Mouse (Mus musculus): ENCODE measurements around the gene Hist1h3c. TPM values are rescaled to one million over a fixed set of nuclear protein-coding genes. Genes with fewer than 3 reads are reported as not detected.
"Not testable (repeated sequence)": the region's sequence is repeated elsewhere in the genome, so short reads cannot be mapped to it uniquely, and the experiment has no call there.

The Hist1h3c gene
- 801 and 823 TPM in 2 replicates for total RNA-seq (2017)

- ATAC-seq (replicated peaks; ENCODE audit: low read depth, poor library complexity, severe bottlenecking): peak; percentile 61
Observed at GRCm38 (mm10) chr13:23745381-23746161, at the start of gene Hist1h3c. TSS of gene Hist1h3c (minus strand) at chr13:23745602.

- peak; percentile 87 for ATAC-seq (replicated peaks; ENCODE audit: low read depth, poor library complexity, severe bottlenecking)
Observed at GRCm38 (mm10) chr13:23792520-23792919, 47.1 kb upstream of the Hist1h3c start.

- no peak for ATAC-seq (replicated peaks; ENCODE audit: low read depth, poor library complexity, severe bottlenecking)
Observed at GRCm38 (mm10) chr13:23779025-23779424, 33.6 kb upstream of the Hist1h3c start.

- ATAC-seq (replicated peaks; ENCODE audit: low read depth, poor library complexity, severe bottlenecking): no peak
Observed at GRCm38 (mm10) chr13:23778339-23778738, 32.9 kb upstream of the Hist1h3c start.

GRCm38 (mm10) chr13:23772561-23773313, 27.3 kb upstream of the Hist1h3c start:
- ATAC-seq (replicated peaks; ENCODE audit: low read depth, poor library complexity, severe bottlenecking): peak; percentile 80

- ATAC-seq (replicated peaks; ENCODE audit: low read depth, poor library complexity, severe bottlenecking): not testable (repeated sequence)
Observed at GRCm38 (mm10) chr13:23769613-23770012, 24.2 kb upstream of the Hist1h3c start, which contains the start of gene Trim38. TSS of gene Trim38 (plus strand) at chr13:23769913.

GRCm38 (mm10) chr13:23768834-23769397, 23.5 kb upstream of the Hist1h3c start:
- peak; percentile 52 for ATAC-seq (replicated peaks; ENCODE audit: low read depth, poor library complexity, severe bottlenecking)

- ATAC-seq (replicated peaks; ENCODE audit: low read depth, poor library complexity, severe bottlenecking): no peak
Observed at GRCm38 (mm10) chr13:23766772-23767171, 21.4 kb upstream of the Hist1h3c start.

- ATAC-seq (replicated peaks; ENCODE audit: low read depth, poor library complexity, severe bottlenecking): no peak
Observed at GRCm38 (mm10) chr13:23765172-23765513, 19.7 kb upstream of the Hist1h3c start.

GRCm38 (mm10) chr13:23764324-23765171, 19.1 kb upstream of the Hist1h3c start:
- ATAC-seq (replicated peaks; ENCODE audit: low read depth, poor library complexity, severe bottlenecking): no peak

- ATAC-seq (replicated peaks; ENCODE audit: low read depth, poor library complexity, severe bottlenecking): peak; percentile 45
Observed at GRCm38 (mm10) chr13:23763586-23764323, 18.4 kb upstream of the Hist1h3c start, which contains the start of gene Hist1h1a. TSS of gene Hist1h1a (plus strand) at chr13:23763666.

GRCm38 (mm10) chr13:23763242-23763585, 17.8 kb upstream of the Hist1h3c start:
- ATAC-seq (replicated peaks; ENCODE audit: low read depth, poor library complexity, severe bottlenecking): no peak

GRCm38 (mm10) chr13:23761871-23762821, 16.7 kb upstream of the Hist1h3c start, which contains the start of gene Hist1h3a:
TSS of gene Hist1h3a (minus strand) at chr13:23762386.
- peak; percentile 39 for ATAC-seq (replicated peaks; ENCODE audit: low read depth, poor library complexity, severe bottlenecking)

GRCm38 (mm10) chr13:23760972-23761864, 15.8 kb upstream of the Hist1h3c start, which contains the start of gene Hist1h4a:
TSS of gene Hist1h4a (minus strand) at chr13:23761230.
- ATAC-seq (replicated peaks; ENCODE audit: low read depth, poor library complexity, severe bottlenecking): peak; percentile 31

- ATAC-seq (replicated peaks; ENCODE audit: low read depth, poor library complexity, severe bottlenecking): no peak
Observed at GRCm38 (mm10) chr13:23760240-23760971, 15.0 kb upstream of the Hist1h3c start.

GRCm38 (mm10) chr13:23759916-23760239, 14.5 kb upstream of the Hist1h3c start:
- ATAC-seq (replicated peaks; ENCODE audit: low read depth, poor library complexity, severe bottlenecking): no peak

Measured in common myeloid progenitor, adult 5-6 weeks (primary cell).